Mouse (Mus musculus) cerebellum, postnatal 10 days (tissue): Measurements from ENCODE around the gene Tnfrsf11a.
"Not testable (repeated sequence)": the region's sequence is repeated elsewhere in the genome, so short reads cannot be mapped to it uniquely, and the experiment has no call there.

Source experiments
- DNase-seq, 2 experiments: peaks; one replicate each; pipeline ENCODE4 v3.0.0; 2021; ENCODE audit warnings: mixed read lengths in 2 of 2

Tnfrsf11a gene

GRCm38 (mm10) chr1:105786731-105787357 lies 6.3 kb downstream of the Tnfrsf11a start:
- no peak for DNase-seq

- no peak for DNase-seq
Measured at GRCm38 (mm10) chr1:105790103-105790502, 9.6 kb downstream of the Tnfrsf11a start.

- DNase-seq, result no peak
Measured at GRCm38 (mm10) chr1:105794670-105795069, 14.2 kb downstream of the Tnfrsf11a start.

GRCm38 (mm10) chr1:105795705-105796104 lies 15.2 kb downstream of the Tnfrsf11a start:
- DNase-seq, result no peak

- DNase-seq, result no peak
Measured at GRCm38 (mm10) chr1:105800570-105800969, 20.1 kb downstream of the Tnfrsf11a start.

GRCm38 (mm10) chr1:105801252-105801651 lies 20.7 kb downstream of the Tnfrsf11a start:
- no peak for DNase-seq

- no peak for DNase-seq
Measured at GRCm38 (mm10) chr1:105802941-105803340, 22.4 kb downstream of the Tnfrsf11a start.

- DNase-seq, result no peak
Measured at GRCm38 (mm10) chr1:105804285-105804684, 23.8 kb downstream of the Tnfrsf11a start.

GRCm38 (mm10) chr1:105805565-105805964 lies 25.0 kb downstream of the Tnfrsf11a start:
- DNase-seq, result no peak

GRCm38 (mm10) chr1:105807028-105807722 lies 26.7 kb downstream of the Tnfrsf11a start:
- no peak for DNase-seq

GRCm38 (mm10) chr1:105812027-105812426 lies 31.5 kb downstream of the Tnfrsf11a start:
- not testable (repeated sequence) for DNase-seq

GRCm38 (mm10) chr1:105812960-105813708 lies 32.6 kb downstream of the Tnfrsf11a start:
- DNase-seq, result no peak

GRCm38 (mm10) chr1:105813709-105814061 lies 33.2 kb downstream of the Tnfrsf11a start:
- no peak for DNase-seq

- no peak for DNase-seq
Measured at GRCm38 (mm10) chr1:105814402-105815270, 34.1 kb downstream of the Tnfrsf11a start.

- DNase-seq, result no peak
Measured at GRCm38 (mm10) chr1:105815310-105815709, 34.8 kb downstream of the Tnfrsf11a start.

- no peak for DNase-seq
Measured at GRCm38 (mm10) chr1:105815736-105816135, 35.2 kb downstream of the Tnfrsf11a start.

GRCm38 (mm10) chr1:105819031-105819430 lies 38.5 kb downstream of the Tnfrsf11a start:
- DNase-seq, result no peak

- DNase-seq, result no peak
Measured at GRCm38 (mm10) chr1:105819740-105820139, 39.2 kb downstream of the Tnfrsf11a start.

GRCm38 (mm10) chr1:105824356-105824755 lies 43.8 kb downstream of the Tnfrsf11a start:
- peak in 1 of 2 experiments; percentile 13 for DNase-seq

- peak; percentile 20 to 29 for DNase-seq
Measured at GRCm38 (mm10) chr1:105824980-105825379, 44.5 kb downstream of the Tnfrsf11a start.

GRCm38 (mm10) chr1:105827374-105827773 lies 46.9 kb downstream of the Tnfrsf11a start:
- peak in 1 of 2 experiments; percentile 14 for DNase-seq

- no peak for DNase-seq
Measured at GRCm38 (mm10) chr1:105827786-105828345, 47.3 kb downstream of the Tnfrsf11a start.
